Mouse (Mus musculus) forebrain, embryonic 16.5 days (tissue): ENCODE data around the gene Tbc1d5. TPM values are rescaled to one million over a fixed set of nuclear protein-coding genes. Genes with fewer than 3 reads are reported as not detected.
A peak's percentile ranks its signal among the peaks of the same experiment; 100 is the strongest.

Experiments
- ATAC-seq: fragments of 200-750 bp; cut with Nextera tagmentation; 2 replicates; pipeline ENCODE4 v1.8.0; 2017; ENCODE audit warnings: mild to moderate bottlenecking, moderate library complexity
- H3K27ac ChIP-seq: fragments of 300-500 bp; sonication (generic); 2 replicates; pipeline ENCODE4 v1.5.1; 2014; ENCODE audit warnings: low read length, control low read depth
- H3K27me3 ChIP-seq: fragments of 300-500 bp; sonication (generic); replicated peaks from 2 replicates; pipeline ENCODE4 v1.6.1; 2014; ENCODE audit warnings: low read length; ENCODE audit not compliant: control insufficient read depth, insufficient read depth
- H3K36me3 ChIP-seq: fragments of 300-500 bp; sonication (generic); 2 replicates; pipeline ENCODE4 v1.6.1; 2014; ENCODE audit not compliant: control insufficient read depth, insufficient read depth
- H3K4me1 ChIP-seq: fragments of 300-500 bp; sonication (generic); replicated peaks from 2 replicates; pipeline ENCODE4 v1.6.1; 2014; ENCODE audit warnings: low read length; ENCODE audit not compliant: control insufficient read depth, insufficient read depth
- H3K4me2 ChIP-seq: fragments of 300-500 bp; sonication (generic); 2 replicates; pipeline ENCODE4 v1.6.1; 2014; ENCODE audit warnings: mild to moderate bottlenecking, low read length, control low read depth
- H3K4me3 ChIP-seq: fragments of 300-500 bp; sonication (generic); replicated peaks from 2 replicates; pipeline ENCODE4 v1.5.1; 2014; ENCODE audit warnings: mild to moderate bottlenecking, low read length, control low read depth
- H3K9ac ChIP-seq: fragments of 300-500 bp; sonication (generic); replicated peaks from 2 replicates; pipeline ENCODE4 v1.6.1; 2014; ENCODE audit warnings: low read depth, low read length, control low read depth
- H3K9me3 ChIP-seq: fragments of 300-500 bp; sonication (generic); 2 replicates; pipeline ENCODE4 v1.6.1; 2016; ENCODE audit warnings: low read length; ENCODE audit not compliant: control insufficient read depth
- WGBS: fragments of 180-500 bp; shearing (Covaris S2); extraction: QIAGEN DNeasy Blood & Tissue Kit; methylation state at CpG from one replicate; pipeline ENCODE4 v1.1.7; 2014; 5-methylcytosine and 5-hydroxymethylcytosine counted together
- polyA plus RNA-seq: library from polyadenylated mRNA; unstranded; fragments of >200 nt; fragmentation: Nextera tagmentation; extraction: Ambion mirVana; gene quantifications from 2 replicates; pipeline ENCODE4 v1.2.1, GENCODE M21; 2015

The Tbc1d5 gene
- polyA plus RNA-seq, 1 experiment from 2014 or later: 8.1 TPM

GRCm38 (mm10) chr17:51194787-51195186 is 15.6 kb upstream of the Tbc1d5 start:
- no peak for ATAC-seq
- Histone ChIP-seq H3K9ac (no peak overlapping the region), H3K36me3 (no peaks in the 10 kb centered on the region), H3K27me3 (no peaks in the 10 kb centered on the region), H3K4me3 (no peak overlapping the region), H3K27ac (no peak overlapping the region), H3K4me2 (no peak overlapping the region), H3K9me3 (no peaks in the 10 kb centered on the region), H3K4me1 (no peaks in the 10 kb centered on the region)
- 72% methylated on average over 2 of the region's 2 CpGs for WGBS

DNA sequence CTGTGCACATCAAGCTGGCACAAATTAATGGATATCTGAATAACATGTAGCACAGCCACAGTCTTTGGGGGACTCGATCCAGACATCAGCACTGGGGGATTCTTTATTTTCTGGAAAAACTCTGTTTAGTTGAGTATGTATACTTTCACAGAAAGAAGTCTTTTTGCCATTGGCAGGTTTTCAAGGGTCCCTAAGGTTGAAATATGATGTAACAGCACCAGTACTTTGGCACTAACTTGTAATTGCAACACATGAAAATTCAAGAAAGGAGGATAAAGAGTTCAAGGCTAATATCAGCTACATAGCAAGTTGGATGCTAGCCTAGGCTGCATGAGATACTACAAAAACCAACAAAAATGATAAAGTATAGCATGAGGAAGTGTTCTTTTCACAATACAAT is 12.2 kb upstream of the Tbc1d5 start:
- H3K36me3 ChIP-seq: no peaks in the 10 kb centered on the region
- H3K4me1 ChIP-seq: no peaks in the 10 kb centered on the region
- H3K4me3 ChIP-seq: no peak overlapping the region
- no peaks in the 10 kb centered on the region for H3K27me3 ChIP-seq
- WGBS: 94% methylated on average over 1 of the region's 1 CpGs
- no peak overlapping the region for H3K9ac ChIP-seq
- no peaks in the 10 kb centered on the region for H3K9me3 ChIP-seq
- H3K4me2 ChIP-seq: no peak overlapping the region
- no peak for ATAC-seq
- no peak overlapping the region for H3K27ac ChIP-seq

GRCm38 (mm10) chr17:51182715-51183114 is 3.6 kb upstream of the Tbc1d5 start:
- ATAC-seq: no peak
- H3K4me2 ChIP-seq: no peak overlapping the region
- WGBS: 71% methylated on average over 2 of the region's 2 CpGs
- no peaks in the 10 kb centered on the region for H3K9me3 ChIP-seq
- no peak overlapping the region for H3K27ac ChIP-seq
- H3K9ac ChIP-seq: no peak overlapping the region
- H3K36me3 ChIP-seq: no peaks in the 10 kb centered on the region
- H3K27me3 ChIP-seq: no peaks in the 10 kb centered on the region
- H3K4me3 ChIP-seq: no peak overlapping the region
- H3K4me1 ChIP-seq: peaks cover 6% of the 10 kb centered on the region

DNA sequence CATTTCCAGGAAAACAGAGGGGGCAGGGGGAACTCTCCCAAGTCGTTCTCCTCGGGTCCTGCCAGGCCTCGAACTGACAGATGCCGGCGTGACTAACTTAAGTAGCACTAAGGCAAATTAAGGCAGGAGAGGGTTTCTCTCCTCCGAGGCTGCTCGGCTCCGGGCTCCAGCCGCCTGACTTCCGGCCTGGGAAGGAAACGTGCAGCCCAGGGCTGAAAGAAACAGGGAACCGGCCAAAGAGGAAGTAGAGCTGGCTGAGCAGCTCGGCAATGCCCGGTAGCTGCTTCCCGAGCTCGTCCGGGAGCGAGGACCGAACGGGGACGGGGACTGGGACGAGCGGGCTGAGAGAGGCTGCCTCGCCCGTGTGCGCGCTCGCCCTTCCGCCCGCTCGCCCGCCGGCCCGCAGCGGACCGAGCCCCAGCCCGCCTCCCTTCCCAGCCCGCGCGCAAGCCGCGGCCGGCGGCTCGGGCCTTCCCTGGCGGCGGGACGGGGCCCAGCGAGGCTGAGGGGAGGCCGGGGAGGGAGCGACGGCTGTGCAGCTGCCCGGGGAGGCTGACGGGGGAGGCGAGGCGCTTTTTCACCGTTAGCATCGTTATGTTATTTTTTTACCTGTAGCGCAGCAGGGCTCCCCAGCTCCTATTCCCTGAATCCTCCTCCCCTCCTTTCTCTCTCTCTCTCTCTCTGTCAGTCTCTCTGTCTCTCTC is 509 bp downstream of the Tbc1d5 start:
- Histone ChIP-seq H3K9me3 (no peaks in the 10 kb centered on the region), H3K27ac (peak overlapping the region; percentile 98), H3K27me3 (no peaks in the 10 kb centered on the region), H3K4me2 (peak overlapping the region; percentile 86), H3K36me3 (no peaks in the 10 kb centered on the region), H3K4me3 (peak overlapping the region; percentile 84), H3K9ac (peak overlapping the region; percentile 99), H3K4me1 (peaks cover 6% of the 10 kb centered on the region)
- WGBS: under 1% methylated on average over 44 of the region's 59 CpGs
- peak; percentile 79 for ATAC-seq

- peaks cover 6% of the 10 kb centered on the region for H3K4me1 ChIP-seq
- WGBS: 63% methylated on average over 6 of the region's 6 CpGs
- no peak overlapping the region; the same call in 1 of the 2 replicates for H3K27ac ChIP-seq
- no peak for ATAC-seq
- peak overlapping the region; percentile 86 for H3K4me2 ChIP-seq
- H3K9ac ChIP-seq: peak overlapping the region; percentile 99
- peak overlapping the region; percentile 84 for H3K4me3 ChIP-seq
- H3K27me3 ChIP-seq: no peaks in the 10 kb centered on the region
- H3K9me3 ChIP-seq: no peaks in the 10 kb centered on the region
- H3K36me3 ChIP-seq: no peaks in the 10 kb centered on the region
Measured at GRCm38 (mm10) chr17:51177923-51178322, 1.2 kb downstream of the Tbc1d5 start.

- no peaks in the 10 kb centered on the region for H3K9me3 ChIP-seq
- H3K27ac ChIP-seq: no peak overlapping the region
- no peaks in the 10 kb centered on the region for H3K27me3 ChIP-seq
- no peak for ATAC-seq
- H3K4me2 ChIP-seq: no peak overlapping the region
- H3K9ac ChIP-seq: no peak overlapping the region
- 87% methylated on average over 1 of the region's 1 CpGs for WGBS
- no peak overlapping the region for H3K4me3 ChIP-seq
- H3K36me3 ChIP-seq: no peaks in the 10 kb centered on the region
- no peaks in the 10 kb centered on the region for H3K4me1 ChIP-seq
Measured at GRCm38 (mm10) chr17:51172332-51172731, 6.8 kb downstream of the Tbc1d5 start.

GRCm38 (mm10) chr17:51171504-51171903 is 7.6 kb downstream of the Tbc1d5 start:
- no peaks in the 10 kb centered on the region for H3K27me3 ChIP-seq
- no peak overlapping the region for H3K27ac ChIP-seq
- WGBS: 94% methylated on average over 3 of the region's 3 CpGs
- H3K9me3 ChIP-seq: no peaks in the 10 kb centered on the region
- no peaks in the 10 kb centered on the region for H3K36me3 ChIP-seq
- ATAC-seq: no peak
- no peak overlapping the region for H3K9ac ChIP-seq
- H3K4me3 ChIP-seq: no peak overlapping the region
- H3K4me2 ChIP-seq: no peak overlapping the region
- no peaks in the 10 kb centered on the region for H3K4me1 ChIP-seq

DNA sequence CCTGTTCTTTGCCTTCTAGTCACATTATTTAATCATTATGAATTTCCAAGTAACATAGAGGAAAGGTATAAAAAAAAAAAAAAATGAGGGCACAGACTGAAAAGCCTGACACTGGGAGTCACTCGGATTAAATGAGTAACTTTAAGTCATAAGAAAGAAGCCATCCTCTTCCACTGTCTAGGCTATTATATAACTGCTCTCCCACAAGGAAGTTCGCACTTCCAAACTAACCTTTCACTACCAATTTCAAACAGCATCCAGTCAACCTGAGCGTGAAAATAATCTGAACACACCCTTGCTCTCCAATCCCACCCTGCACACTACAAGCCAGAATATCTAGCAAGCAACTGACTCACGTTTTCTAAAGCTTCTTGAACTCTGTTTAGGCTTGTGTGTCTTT is 9.2 kb downstream of the Tbc1d5 start:
- 84% methylated on average over 4 of the region's 4 CpGs for WGBS
- Histone ChIP-seq H3K36me3 (no peaks in the 10 kb centered on the region), H3K27ac (no peak overlapping the region), H3K27me3 (no peaks in the 10 kb centered on the region), H3K4me2 (no peak overlapping the region), H3K9me3 (no peaks in the 10 kb centered on the region), H3K4me3 (no peak overlapping the region), H3K4me1 (no peaks in the 10 kb centered on the region), H3K9ac (no peak overlapping the region)
- no peak for ATAC-seq

GRCm38 (mm10) chr17:51162366-51162765 is 16.8 kb downstream of the Tbc1d5 start:
- H3K27me3 ChIP-seq: no peaks in the 10 kb centered on the region
- no peaks in the 10 kb centered on the region for H3K36me3 ChIP-seq
- no peak overlapping the region for H3K4me2 ChIP-seq
- ATAC-seq: no peak
- no peak overlapping the region for H3K4me3 ChIP-seq
- no peaks in the 10 kb centered on the region for H3K4me1 ChIP-seq
- no peaks in the 10 kb centered on the region for H3K9me3 ChIP-seq
- H3K9ac ChIP-seq: no peak overlapping the region
- H3K27ac ChIP-seq: no peak overlapping the region

GRCm38 (mm10) chr17:51159261-51159660 is 19.9 kb downstream of the Tbc1d5 start:
- Histone ChIP-seq H3K9me3 (no peaks in the 10 kb centered on the region), H3K36me3 (no peaks in the 10 kb centered on the region), H3K27me3 (no peaks in the 10 kb centered on the region), H3K4me2 (no peak overlapping the region), H3K4me3 (no peak overlapping the region), H3K4me1 (no peaks in the 10 kb centered on the region), H3K9ac (no peak overlapping the region), H3K27ac (no peak overlapping the region)
- no peak for ATAC-seq
- WGBS: 91% methylated on average over 5 of the region's 5 CpGs
